Mouse (Mus musculus) retina, postnatal 1 day (tissue): ENCODE data around the gene 1700020D05Rik.
A peak's percentile ranks its signal among the peaks of the same experiment; 100 is the strongest.

Source experiments
- DNase-seq: peaks from one replicate; pipeline ENCODE4 v3.0.0-alpha.2; 2012

Gene 1700020D05Rik

GRCm38 (mm10) chr19:5503687-5504086 is at the start of gene 1700020D05Rik:
TSS of gene 1700020D05Rik (minus strand) at chr19:5503787.
- DNase-seq, result no peak

GRCm38 (mm10) chr19:5547471-5548056 is 44.0 kb upstream of the 1700020D05Rik start:
- no peak for DNase-seq

- DNase-seq, result no peak
These were observed 40.4 kb upstream of the 1700020D05Rik start for GRCm38 (mm10) chr19:5544031-5544430.

GRCm38 (mm10) chr19:5543362-5543761 is 39.8 kb upstream of the 1700020D05Rik start:
- DNase-seq, result no peak

- DNase-seq, result no peak
These were observed 35.2 kb upstream of the 1700020D05Rik start for GRCm38 (mm10) chr19:5538786-5539185.

GRCm38 (mm10) chr19:5532520-5532919 is 28.9 kb upstream of the 1700020D05Rik start:
- no peak for DNase-seq

- peak; percentile 11 for DNase-seq
These were observed 26.5 kb upstream of the 1700020D05Rik start for GRCm38 (mm10) chr19:5530138-5530524.

- peak; percentile 93 for DNase-seq
These were observed 25.9 kb upstream of the 1700020D05Rik start for GRCm38 (mm10) chr19:5529325-5530137.

GRCm38 (mm10) chr19:5525204-5525603 is 21.6 kb upstream of the 1700020D05Rik start:
- no peak for DNase-seq

- DNase-seq, result no peak
These were observed 15.1 kb upstream of the 1700020D05Rik start for GRCm38 (mm10) chr19:5518721-5519120.

- DNase-seq, result no peak
These were observed 13.4 kb upstream of the 1700020D05Rik start for GRCm38 (mm10) chr19:5516906-5517505.

GRCm38 (mm10) chr19:5515840-5516777 is 12.5 kb upstream of the 1700020D05Rik start:
- peak; percentile 29 for DNase-seq

- no peak for DNase-seq
These were observed 9.4 kb upstream of the 1700020D05Rik start for GRCm38 (mm10) chr19:5513005-5513349.

- DNase-seq, result no peak
These were observed 8.8 kb upstream of the 1700020D05Rik start for GRCm38 (mm10) chr19:5512091-5513004.

GRCm38 (mm10) chr19:5511074-5511632 is 7.6 kb upstream of the 1700020D05Rik start:
- no peak for DNase-seq

- DNase-seq, result peak; percentile 100
These were observed 6.7 kb upstream of the 1700020D05Rik start, which contains the start of gene Snx32 for GRCm38 (mm10) chr19:5510031-5511026. TSS of gene Snx32 (minus strand) at chr19:5510538.

- no peak for DNase-seq
These were observed 3.2 kb downstream of the 1700020D05Rik start for GRCm38 (mm10) chr19:5500330-5500875.

GRCm38 (mm10) chr19:5496052-5496370 is 7.6 kb downstream of the 1700020D05Rik start:
- no peak for DNase-seq

GRCm38 (mm10) chr19:5495353-5496051 is 8.1 kb downstream of the 1700020D05Rik start:
- no peak for DNase-seq
